Mouse (Mus musculus) intestine, embryonic 14.5 days (tissue): ENCODE measurements at regions not wholly inside any gene's neighbourhood (a gene's known extent, or its start where the extent isn't known, plus 50 kb on each side); places are given as distances from the start of the nearest gene placed in this dataset.

ENCODE experiments used
- ATAC-seq: fragments of 200-750 bp; cut with Nextera tagmentation; replicated peaks from 2 replicates; pipeline ENCODE4 v1.8.0; 2017; ENCODE audit warnings: low read depth, moderate number of reproducible peaks, moderate TSS enrichment, moderate library complexity; ENCODE audit not compliant: low FRiP score, low TSS enrichment
- DNase-seq: peaks from one replicate; pipeline ENCODE4 v3.0.0-alpha.2; 2018; ENCODE audit warnings: low spot score
- H3K27ac ChIP-seq: fragments of 300-500 bp; sonication (generic); 2 replicates; pipeline ENCODE4 v1.5.1; 2014; ENCODE audit warnings: low read depth, mild to moderate bottlenecking, control low read depth
- H3K27me3 ChIP-seq: fragments of 300-500 bp; sonication (generic); replicated peaks from 2 replicates; pipeline ENCODE4 v1.6.1; 2014; ENCODE audit warnings: low read length, control low read depth; ENCODE audit not compliant: control insufficient read depth, insufficient read depth
- H3K36me3 ChIP-seq: fragments of 300-500 bp; sonication (generic); 2 replicates; pipeline ENCODE4 v1.6.1; 2014; ENCODE audit warnings: low read length, control low read depth; ENCODE audit not compliant: control insufficient read depth, insufficient read depth
- H3K4me1 ChIP-seq: fragments of 300-500 bp; sonication (generic); replicated peaks from 2 replicates; pipeline ENCODE4 v1.6.1; 2014; ENCODE audit warnings: low read length, control low read depth, mixed read lengths; ENCODE audit not compliant: control insufficient read depth, insufficient read depth
- H3K4me2 ChIP-seq: fragments of 300-500 bp; sonication (generic); 2 replicates; pipeline ENCODE4 v1.6.1; 2014; ENCODE audit warnings: low read length
- H3K4me3 ChIP-seq: fragments of 300-500 bp; sonication (generic); 2 replicates; pipeline ENCODE4 v1.5.1; 2014; ENCODE audit warnings: low read depth, low read length, control low read depth, mixed read lengths
- H3K9ac ChIP-seq: fragments of 300-500 bp; sonication (generic); 2 replicates; pipeline ENCODE4 v1.6.1; 2014; ENCODE audit warnings: mild to moderate bottlenecking, low read length
- H3K9me3 ChIP-seq: fragments of 300-500 bp; sonication (generic); 2 replicates; pipeline ENCODE4 v1.6.1; 2016; ENCODE audit warnings: low read length, control low read depth; ENCODE audit not compliant: control insufficient read depth
- WGBS: fragments of 180-500 bp; shearing (Covaris S2); extraction: QIAGEN DNeasy Blood & Tissue Kit; methylation state at CpG from one replicate; pipeline ENCODE4 v1.1.7; 2014; 5-methylcytosine and 5-hydroxymethylcytosine counted together

- H3K4me2 ChIP-seq = no peak overlapping the region
- no peak overlapping the region for H3K9ac ChIP-seq
- DNase-seq = no peak
- no peaks in the 10 kb centered on the region for H3K4me1 ChIP-seq
- WGBS = 38% methylated on average over 3 of the region's 3 CpGs
- H3K4me3 ChIP-seq = no peak overlapping the region
- no peaks in the 10 kb centered on the region for H3K36me3 ChIP-seq
- H3K27me3 ChIP-seq = no peaks in the 10 kb centered on the region
- H3K9me3 ChIP-seq = no peaks in the 10 kb centered on the region
- no peak overlapping the region for H3K27ac ChIP-seq
- no peak for ATAC-seq
These were observed 79.1 kb downstream of the Cyp26b1 start for GRCm38 (mm10) chr6:84514623-84515022.

GRCm38 (mm10) chr6:84508598-84508997 is 85.1 kb downstream of the Cyp26b1 start:
- Histone ChIP-seq H3K4me3 (no peak overlapping the region), H3K27ac (no peak overlapping the region), H3K9me3 (no peaks in the 10 kb centered on the region), H3K4me1 (no peaks in the 10 kb centered on the region), H3K4me2 (no peak overlapping the region), H3K9ac (no peak overlapping the region), H3K27me3 (no peaks in the 10 kb centered on the region), H3K36me3 (no peaks in the 10 kb centered on the region)
- 76% methylated on average over 3 of the region's 3 CpGs for WGBS
- ATAC-seq (no peak), DNase-seq (no peak)

- DNase-seq (no peak), ATAC-seq (no peak)
- no peak overlapping the region for H3K4me3 ChIP-seq
These were observed 87.0 kb downstream of the Cyp26b1 start for GRCm38 (mm10) chr6:84506675-84507074.

GRCm38 (mm10) chr6:84500255-84500886 is 93.3 kb downstream of the Cyp26b1 start:
- no peaks in the 10 kb centered on the region for H3K9me3 ChIP-seq
- H3K27ac ChIP-seq = no peak overlapping the region
- no peaks in the 10 kb centered on the region for H3K4me1 ChIP-seq
- no peak overlapping the region for H3K4me2 ChIP-seq
- no peaks in the 10 kb centered on the region for H3K27me3 ChIP-seq
- ATAC-seq (peak; percentile 50; the same call in 1 of the 2 replicates), DNase-seq (no peak)
- H3K9ac ChIP-seq = no peak overlapping the region
- no peak overlapping the region for H3K4me3 ChIP-seq
- WGBS = 32% methylated on average over 13 of the region's 13 CpGs
- H3K36me3 ChIP-seq = no peaks in the 10 kb centered on the region

More at GRCm38 (mm10) chr6:84506675-84507074, 87.0 kb downstream of the Cyp26b1 start:
- WGBS = 33% methylated on average over 1 of the region's 1 CpGs
- no peak overlapping the region for H3K27ac ChIP-seq
- no peaks in the 10 kb centered on the region for H3K9me3 ChIP-seq
- no peaks in the 10 kb centered on the region for H3K36me3 ChIP-seq
- H3K4me2 ChIP-seq = no peak overlapping the region
- no peak overlapping the region for H3K9ac ChIP-seq
- H3K27me3 ChIP-seq = no peaks in the 10 kb centered on the region
- no peaks in the 10 kb centered on the region for H3K4me1 ChIP-seq

- DNase-seq (no peak), ATAC-seq (no peak)
- Histone ChIP-seq H3K36me3 (no peaks in the 10 kb centered on the region), H3K9me3 (no peaks in the 10 kb centered on the region), H3K27me3 (no peaks in the 10 kb centered on the region), H3K4me1 (0 out of 2 replicates have a peak, but pooled peaks cover 6% of the 10 kb centered on the region), H3K4me2 (no peak overlapping the region), H3K9ac (no peak overlapping the region), H3K4me3 (no peak overlapping the region), H3K27ac (no peak overlapping the region)
- WGBS = 59% methylated on average over 9 of the region's 9 CpGs
These were observed 95.6 kb downstream of the Cyp26b1 start for GRCm38 (mm10) chr6:84498076-84498475.

- Histone ChIP-seq H3K9ac (no peak overlapping the region), H3K4me2 (no peak overlapping the region), H3K4me1 (0 out of 2 replicates have a peak, but pooled peaks cover 6% of the 10 kb centered on the region), H3K4me3 (no peak overlapping the region), H3K27ac (no peak overlapping the region), H3K9me3 (no peaks in the 10 kb centered on the region), H3K27me3 (no peaks in the 10 kb centered on the region), H3K36me3 (no peaks in the 10 kb centered on the region)
- ATAC-seq (no peak), DNase-seq (no peak)
- 77% methylated on average over 6 of the region's 6 CpGs for WGBS
These were observed 100.0 kb downstream of the Cyp26b1 start for GRCm38 (mm10) chr6:84493676-84494075.

GRCm38 (mm10) chr6:84493169-84493568 is 100.5 kb downstream of the Cyp26b1 start:
- ATAC-seq (no peak), DNase-seq (no peak)
- Histone ChIP-seq H3K36me3 (no peaks in the 10 kb centered on the region), H3K27me3 (no peaks in the 10 kb centered on the region), H3K4me2 (no peak overlapping the region), H3K27ac (no peak overlapping the region), H3K4me3 (no peak overlapping the region), H3K4me1 (0 out of 2 replicates have a peak, but pooled peaks cover 6% of the 10 kb centered on the region), H3K9me3 (no peaks in the 10 kb centered on the region), H3K9ac (no peak overlapping the region)
- WGBS = 68% methylated on average over 8 of the region's 8 CpGs

GRCm38 (mm10) chr6:84492594-84492993 is 101.1 kb downstream of the Cyp26b1 start:
- no peak for DNase-seq
- 0 out of 2 replicates have a peak, but pooled peaks cover 6% of the 10 kb centered on the region for H3K4me1 ChIP-seq
- H3K4me3 ChIP-seq = no peak overlapping the region
- ATAC-seq = no peak
- no peak overlapping the region for H3K4me2 ChIP-seq
- H3K27ac ChIP-seq = no peak overlapping the region
- H3K36me3 ChIP-seq = no peaks in the 10 kb centered on the region
- WGBS = 95% methylated on average over 2 of the region's 2 CpGs
- H3K9me3 ChIP-seq = no peaks in the 10 kb centered on the region
- no peak overlapping the region for H3K9ac ChIP-seq
- H3K27me3 ChIP-seq = no peaks in the 10 kb centered on the region

GRCm38 (mm10) chr6:84491106-84491505 is 102.6 kb downstream of the Cyp26b1 start:
- H3K36me3 ChIP-seq = no peaks in the 10 kb centered on the region
- no peak for DNase-seq
- no peak overlapping the region for H3K4me3 ChIP-seq
- no peak overlapping the region for H3K4me2 ChIP-seq
- no peak overlapping the region for H3K9ac ChIP-seq
- H3K27ac ChIP-seq = no peak overlapping the region
- H3K4me1 ChIP-seq = 0 out of 2 replicates have a peak, but pooled peaks cover 6% of the 10 kb centered on the region
- 78% methylated on average over 5 of the region's 5 CpGs for WGBS
- H3K9me3 ChIP-seq = no peaks in the 10 kb centered on the region
- no peaks in the 10 kb centered on the region for H3K27me3 ChIP-seq
- ATAC-seq = no peak
